Mouse (Mus musculus) forebrain, embryonic 11.5 days (tissue): ENCODE measurements around the gene Wbp2. TPM values are rescaled to one million over a fixed set of nuclear protein-coding genes. Genes with fewer than 3 reads are reported as not detected.

Experiments used
- ATAC-seq: fragments of 200-750 bp; cut with Nextera tagmentation; replicated peaks from 2 replicates; pipeline ENCODE4 v1.8.0; 2017; ENCODE audit warnings: moderate TSS enrichment; ENCODE audit not compliant: low FRiP score
- DNase-seq: peaks from one replicate; pipeline ENCODE4 v3.0.0-alpha.2; 2017; ENCODE audit warnings: low spot score
- H3K27ac ChIP-seq: fragments of 300-500 bp; sonication (generic); 2 replicates; pipeline ENCODE4 v1.5.1; 2014; ENCODE audit warnings: low read depth, low read length
- H3K27me3 ChIP-seq: fragments of 300-500 bp; sonication (generic); 2 replicates; pipeline ENCODE4 v1.6.1; 2014; ENCODE audit warnings: mild to moderate bottlenecking, low read length, mixed read lengths; ENCODE audit not compliant: control insufficient read depth, insufficient read depth
- H3K36me3 ChIP-seq: fragments of 300-500 bp; sonication (generic); 2 replicates; pipeline ENCODE4 v1.6.1; 2014; ENCODE audit warnings: mild to moderate bottlenecking, low read length, moderate library complexity, mixed read lengths; ENCODE audit not compliant: control insufficient read depth, insufficient read depth
- H3K4me1 ChIP-seq: fragments of 300-500 bp; sonication (generic); replicated peaks from 2 replicates; pipeline ENCODE4 v1.6.1; 2014; ENCODE audit warnings: low read length, mixed read lengths; ENCODE audit not compliant: control insufficient read depth, insufficient read depth
- H3K4me2 ChIP-seq: fragments of 300-500 bp; sonication (generic); 2 replicates; pipeline ENCODE4 v1.6.1; 2014; ENCODE audit warnings: low read depth, mild to moderate bottlenecking, low read length, moderate library complexity, mixed read lengths; ENCODE audit not compliant: severe bottlenecking
- H3K4me3 ChIP-seq: fragments of 300-500 bp; sonication (generic); 2 replicates; pipeline ENCODE4 v1.5.1; 2014; ENCODE audit warnings: low read depth, low read length
- H3K9ac ChIP-seq: fragments of 300-500 bp; sonication (generic); 2 replicates; pipeline ENCODE4 v1.6.1; 2014; ENCODE audit warnings: low read length
- H3K9me3 ChIP-seq: fragments of 300-500 bp; sonication (generic); 2 replicates; pipeline ENCODE4 v1.6.1; 2016; ENCODE audit warnings: low read length, mixed read lengths; ENCODE audit not compliant: control insufficient read depth
- WGBS: fragments of 180-500 bp; shearing (Covaris S2); extraction: QIAGEN DNeasy Blood & Tissue Kit; methylation state at CpG from one replicate; pipeline ENCODE4 v1.1.7; 2014; 5-methylcytosine and 5-hydroxymethylcytosine counted together
- polyA plus RNA-seq: library from polyadenylated mRNA; unstranded; fragments of >200 nt; fragmentation: Nextera tagmentation; extraction: Ambion mirVana; gene quantifications from 2 replicates; pipeline ENCODE4 v1.2.1, GENCODE M21; 2014

Wbp2 gene
- polyA plus RNA-seq, 1 experiment from 2014 or later = 100.0 TPM

DNA sequence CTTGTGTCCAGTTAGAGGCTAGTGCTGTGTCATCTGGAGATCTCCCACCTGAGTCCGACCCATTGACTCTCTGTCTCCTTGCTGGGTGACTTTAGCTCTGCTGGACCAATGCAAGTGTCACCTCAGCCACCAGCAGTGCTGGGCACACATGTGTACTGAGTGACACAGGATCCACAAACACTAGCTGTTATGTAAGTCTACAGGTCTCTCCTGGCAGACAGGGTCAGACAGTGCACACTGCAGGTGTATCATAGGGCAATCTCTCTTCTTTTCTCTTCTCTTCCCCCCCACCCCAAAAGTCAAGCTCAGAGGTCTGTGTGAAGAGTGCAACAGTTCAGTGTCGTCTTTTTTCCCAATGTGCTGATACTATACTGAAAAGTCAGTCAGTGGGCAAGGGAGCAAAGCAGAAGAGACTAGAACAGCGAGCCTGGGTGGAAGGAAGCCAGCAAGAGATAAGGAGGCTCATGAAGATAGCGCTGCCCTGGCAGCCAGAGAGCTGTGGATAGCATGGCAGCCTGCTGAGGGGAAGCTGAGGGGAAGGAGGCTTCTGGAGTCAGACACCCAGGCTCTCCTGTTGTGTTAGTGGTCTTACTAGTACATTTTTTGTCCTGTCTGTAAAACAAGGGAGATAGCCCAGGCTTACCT, 29.4 kb downstream of the Wbp2 start:
- no peak overlapping the region for H3K4me3 ChIP-seq
- WGBS = 86% methylated on average over 4 of the region's 4 CpGs
- no peak overlapping the region for H3K9ac ChIP-seq
- no peak for DNase-seq
- no peak overlapping the region for H3K27ac ChIP-seq
- no peaks in the 10 kb centered on the region for H3K9me3 ChIP-seq
- peaks cover 21% of the 10 kb centered on the region for H3K36me3 ChIP-seq
- no peak for ATAC-seq
- H3K4me2 ChIP-seq = no peak overlapping the region
- H3K27me3 ChIP-seq = no peaks in the 10 kb centered on the region
- no peaks in the 10 kb centered on the region for H3K4me1 ChIP-seq

DNA sequence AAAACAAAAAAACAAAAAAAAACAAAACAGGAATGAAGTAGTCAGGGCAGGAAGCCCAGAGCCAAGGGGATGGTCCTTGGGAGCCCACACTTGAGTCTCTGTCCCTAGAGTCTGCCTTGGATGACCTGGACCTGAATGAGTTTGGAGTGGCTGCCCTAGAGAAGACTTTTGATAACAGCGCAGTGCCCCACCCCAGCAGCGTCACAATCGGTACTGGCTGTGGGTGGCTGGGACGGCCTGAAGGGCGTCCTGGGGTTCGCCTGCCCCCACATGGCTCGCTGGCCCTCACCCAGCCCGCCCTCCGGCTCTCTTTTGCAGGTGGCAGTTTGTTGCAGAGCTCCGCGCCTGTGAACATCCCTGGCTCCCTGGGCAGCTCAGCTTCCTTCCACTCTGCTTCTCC, 30.9 kb downstream of the Wbp2 start:
- no peak for ATAC-seq
- no peak for DNase-seq
- Histone ChIP-seq H3K4me2 (no peak overlapping the region), H3K4me3 (no peak overlapping the region), H3K36me3 (peaks cover 26% of the 10 kb centered on the region), H3K27me3 (no peaks in the 10 kb centered on the region), H3K27ac (no peak overlapping the region), H3K9me3 (no peaks in the 10 kb centered on the region), H3K9ac (no peak overlapping the region), H3K4me1 (no peaks in the 10 kb centered on the region)
- 96% methylated on average over 11 of the region's 11 CpGs for WGBS

DNA sequence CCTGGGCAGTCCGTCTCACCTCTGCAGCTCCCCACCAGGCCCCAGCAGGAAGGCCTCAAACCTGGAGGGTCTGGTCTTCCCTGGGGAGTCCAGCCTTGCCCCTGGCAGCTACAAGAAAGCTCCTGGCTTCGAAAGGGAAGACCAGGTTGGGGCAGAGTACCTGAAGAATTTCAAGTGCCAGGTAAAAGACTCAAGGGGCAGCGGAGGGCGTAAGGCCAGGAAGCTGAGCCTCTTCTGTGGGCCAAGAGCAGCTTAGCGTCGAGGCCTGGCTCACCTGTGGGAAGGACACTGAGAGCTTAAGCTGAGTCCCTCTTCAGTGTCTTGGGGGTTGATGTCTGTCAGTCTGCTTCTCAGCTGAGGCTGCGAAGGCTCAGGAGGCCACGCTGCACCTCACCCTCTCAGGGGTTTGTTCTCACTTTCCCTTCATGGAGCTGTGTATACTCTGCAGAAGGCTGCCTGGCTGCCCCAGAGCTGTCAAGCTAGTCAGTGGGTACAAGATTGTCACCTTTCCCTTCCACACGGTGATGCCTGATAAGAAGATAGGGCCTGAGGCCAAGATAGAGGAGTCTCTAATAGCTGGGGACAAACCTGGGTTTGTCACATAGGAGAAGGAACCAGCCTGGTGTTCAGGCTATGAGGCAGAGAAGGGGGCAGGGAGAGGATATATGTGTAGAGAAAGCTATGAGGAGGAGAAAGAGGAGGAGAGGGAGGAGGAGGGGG, 33.1 kb downstream of the Wbp2 start:
- H3K9me3 ChIP-seq = no peaks in the 10 kb centered on the region
- peaks cover 35% of the 10 kb centered on the region for H3K36me3 ChIP-seq
- DNase-seq = no peak
- no peaks in the 10 kb centered on the region for H3K4me1 ChIP-seq
- H3K9ac ChIP-seq = no peak overlapping the region
- ATAC-seq = no peak
- H3K4me2 ChIP-seq = no peak overlapping the region
- no peak overlapping the region for H3K27ac ChIP-seq
- H3K27me3 ChIP-seq = no peaks in the 10 kb centered on the region
- no peak overlapping the region for H3K4me3 ChIP-seq
- 94% methylated on average over 9 of the region's 9 CpGs for WGBS

DNA sequence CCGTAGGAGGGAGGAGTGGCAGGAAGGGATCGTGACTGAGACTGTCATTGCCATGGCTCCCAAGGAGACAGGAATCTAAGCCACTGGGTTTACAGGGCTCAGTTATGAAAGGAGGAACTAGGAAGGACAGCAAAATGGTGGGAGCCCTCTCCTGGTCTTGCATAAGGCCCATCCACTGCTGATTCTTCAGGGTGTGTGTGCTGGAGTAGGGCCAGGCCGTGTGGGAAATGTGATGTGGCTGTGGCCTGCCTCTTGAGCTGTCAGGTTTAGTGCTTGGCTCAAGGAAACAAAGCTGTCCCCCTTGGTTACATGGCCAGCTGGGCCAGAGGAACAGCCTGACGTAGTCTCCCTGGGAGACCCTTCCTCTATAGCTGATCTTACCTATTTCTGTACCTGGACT, 36.6 kb downstream of the Wbp2 start:
- Histone ChIP-seq H3K27me3 (no peaks in the 10 kb centered on the region), H3K27ac (no peak overlapping the region), H3K4me3 (no peak overlapping the region), H3K36me3 (peaks cover 31% of the 10 kb centered on the region), H3K4me1 (no peaks in the 10 kb centered on the region), H3K9ac (no peak overlapping the region), H3K9me3 (no peaks in the 10 kb centered on the region), H3K4me2 (no peak overlapping the region)
- 88% methylated on average over 4 of the region's 4 CpGs for WGBS
- DNase-seq = no peak
- ATAC-seq = no peak

DNA sequence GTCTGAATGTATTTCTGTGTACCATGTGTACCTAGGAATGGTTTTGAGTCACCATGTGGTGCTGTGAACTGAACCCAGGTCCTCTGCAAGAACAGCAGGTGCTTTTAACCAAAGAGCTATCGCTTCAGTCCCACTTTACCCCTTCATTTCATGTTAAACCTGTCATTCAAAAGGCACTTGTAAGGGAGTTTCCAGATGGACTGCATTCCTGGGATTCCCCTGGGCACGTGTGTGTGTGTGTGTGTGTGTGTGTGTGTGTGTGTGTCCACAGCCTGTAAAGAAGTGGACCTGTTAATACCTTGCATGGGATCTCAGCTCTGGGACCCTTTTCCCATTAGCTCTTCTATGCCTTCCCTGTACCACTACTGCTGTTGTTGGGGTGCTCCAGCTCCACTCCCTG, 37.2 kb downstream of the Wbp2 start:
- WGBS = 83% methylated on average over 2 of the region's 2 CpGs
- no peak overlapping the region for H3K4me3 ChIP-seq
- H3K4me2 ChIP-seq = no peak overlapping the region
- ATAC-seq (no peak), DNase-seq (no peak)
- H3K27ac ChIP-seq = no peak overlapping the region
- H3K4me1 ChIP-seq = no peaks in the 10 kb centered on the region
- no peak overlapping the region for H3K9ac ChIP-seq
- H3K9me3 ChIP-seq = no peaks in the 10 kb centered on the region
- peaks cover 26% of the 10 kb centered on the region for H3K36me3 ChIP-seq
- H3K27me3 ChIP-seq = no peaks in the 10 kb centered on the region

DNA sequence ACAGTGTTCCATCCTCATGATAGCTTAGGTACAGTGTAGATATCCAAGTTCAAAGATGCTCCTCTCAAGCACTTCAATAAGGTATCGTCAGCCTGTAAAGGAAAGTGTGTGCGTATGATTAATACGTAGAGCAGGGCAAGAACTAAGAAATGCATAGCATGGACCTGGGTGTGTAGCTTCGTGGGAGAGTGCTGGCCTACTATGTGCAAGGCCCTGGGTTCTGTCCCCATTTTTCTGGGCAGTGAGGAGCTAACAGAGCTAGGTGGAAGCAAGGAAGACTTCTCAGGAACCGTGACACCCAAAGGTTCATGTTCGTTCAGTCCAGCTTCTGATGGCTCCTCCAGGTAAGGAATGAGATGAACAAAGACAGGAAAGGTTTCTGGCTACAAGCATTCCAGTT, 41.6 kb downstream of the Wbp2 start:
- H3K4me1 ChIP-seq = no peaks in the 10 kb centered on the region
- ATAC-seq = no peak
- 94% methylated on average over 6 of the region's 6 CpGs for WGBS
- DNase-seq = no peak
- H3K4me2 ChIP-seq = no peak overlapping the region
- H3K27ac ChIP-seq = no peak overlapping the region
- H3K27me3 ChIP-seq = no peaks in the 10 kb centered on the region
- H3K4me3 ChIP-seq = no peak overlapping the region
- peaks cover 18% of the 10 kb centered on the region for H3K36me3 ChIP-seq
- no peak overlapping the region for H3K9ac ChIP-seq
- H3K9me3 ChIP-seq = no peaks in the 10 kb centered on the region; the same call in 1 of the 2 replicates

DNA sequence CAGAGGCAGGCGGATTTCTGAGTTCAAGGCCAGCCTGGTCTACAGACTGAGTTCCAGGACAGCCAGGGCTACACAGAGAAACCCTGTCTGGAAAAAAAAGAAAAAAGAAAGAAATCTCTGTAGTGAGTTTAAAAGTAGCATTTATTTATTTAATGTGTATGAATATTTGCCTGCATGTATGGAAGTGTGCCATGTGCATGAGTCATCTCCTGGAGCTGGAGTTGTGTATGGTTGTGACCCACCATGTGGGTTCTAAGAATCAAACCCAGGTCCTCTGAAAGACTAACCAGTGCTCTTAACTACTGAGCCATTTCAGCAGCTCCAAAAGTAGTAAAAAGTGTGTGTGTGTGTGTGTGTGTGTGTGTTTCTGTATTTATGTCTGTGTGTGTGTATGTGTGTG, 43.5 kb downstream of the Wbp2 start:
- Histone ChIP-seq H3K9ac (no peak overlapping the region), H3K4me2 (no peak overlapping the region), H3K4me1 (no peaks in the 10 kb centered on the region), H3K27ac (no peak overlapping the region), H3K36me3 (peaks cover 9% of the 10 kb centered on the region), H3K27me3 (no peaks in the 10 kb centered on the region), H3K4me3 (no peak overlapping the region), H3K9me3 (no peaks in the 10 kb centered on the region; the same call in 1 of the 2 replicates)
- 94% methylated on average over 1 of the region's 1 CpGs for WGBS
- no peak for ATAC-seq
- DNase-seq = no peak

DNA sequence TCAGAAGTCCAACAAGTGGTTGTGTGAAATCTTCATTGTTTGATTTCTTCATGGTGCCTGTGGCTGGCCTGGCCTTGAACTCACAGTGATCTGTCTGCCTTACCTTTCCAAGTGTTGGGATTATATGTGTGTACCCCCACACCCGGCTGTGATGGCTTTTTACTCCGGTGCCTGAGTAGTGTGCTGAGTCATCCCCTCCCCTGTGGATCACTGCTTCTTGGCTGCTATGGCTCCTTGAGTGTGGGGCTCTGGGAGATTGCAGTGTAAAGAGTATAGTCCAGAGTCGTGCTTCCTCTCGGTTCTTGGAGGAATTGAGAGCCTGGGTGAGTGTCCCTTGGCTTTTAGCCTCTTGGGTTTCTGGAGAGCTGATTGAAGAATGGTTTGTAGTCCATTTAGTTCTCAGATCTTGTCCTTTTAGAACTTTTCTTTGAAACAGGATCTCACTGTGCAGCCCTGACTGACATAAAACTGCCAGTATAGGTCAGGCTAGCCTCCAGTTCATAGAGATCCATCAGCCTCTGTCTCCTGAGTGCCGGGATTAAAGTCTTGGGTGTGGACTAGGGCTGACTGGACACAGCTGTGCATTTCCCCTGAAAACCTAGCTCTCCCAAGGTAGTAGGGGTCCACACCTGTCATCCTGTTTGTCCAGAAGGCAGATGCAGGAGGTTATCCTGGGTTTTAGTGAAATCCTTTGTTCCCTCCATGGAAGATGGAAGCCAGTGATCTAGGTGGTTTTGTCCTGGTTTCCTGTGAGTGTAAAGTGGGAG, 44.2 kb downstream of the Wbp2 start:
- H3K27me3 ChIP-seq = no peaks in the 10 kb centered on the region
- no peak for DNase-seq
- no peak for ATAC-seq
- no peak overlapping the region for H3K27ac ChIP-seq
- no peaks in the 10 kb centered on the region; the same call in 1 of the 2 replicates for H3K9me3 ChIP-seq
- no peaks in the 10 kb centered on the region for H3K4me1 ChIP-seq
- H3K36me3 ChIP-seq = peaks cover 4% of the 10 kb centered on the region
- no peak overlapping the region for H3K4me2 ChIP-seq
- no peak overlapping the region for H3K4me3 ChIP-seq
- 94% methylated on average over 5 of the region's 5 CpGs for WGBS
- no peak overlapping the region for H3K9ac ChIP-seq
